Mouse (Mus musculus): Measurements from ENCODE around the gene Tagln.

Tagln gene

DNA sequence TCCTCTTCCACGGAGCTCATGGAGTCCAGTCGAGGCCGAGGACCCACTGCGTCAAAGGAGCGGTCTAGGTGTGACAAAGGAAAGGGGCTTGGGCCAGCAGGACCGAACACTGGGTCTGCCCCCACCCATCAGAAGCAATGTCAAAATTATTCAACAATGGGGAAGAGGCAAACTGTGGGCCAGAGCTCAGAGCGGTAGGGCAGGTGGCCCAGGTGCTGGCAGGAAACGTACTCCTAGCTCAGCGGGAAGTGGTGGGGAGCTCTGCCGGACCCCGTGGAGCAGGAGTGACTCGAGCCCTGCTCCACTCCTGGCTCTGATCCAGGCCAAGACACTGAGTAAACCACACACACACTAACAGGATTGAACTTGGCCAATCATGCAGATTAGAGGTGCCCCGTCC, 9.9 kb upstream of the Tagln start:
- DNase-seq, result peak in 1 of 2 experiments; percentile 18

DNA sequence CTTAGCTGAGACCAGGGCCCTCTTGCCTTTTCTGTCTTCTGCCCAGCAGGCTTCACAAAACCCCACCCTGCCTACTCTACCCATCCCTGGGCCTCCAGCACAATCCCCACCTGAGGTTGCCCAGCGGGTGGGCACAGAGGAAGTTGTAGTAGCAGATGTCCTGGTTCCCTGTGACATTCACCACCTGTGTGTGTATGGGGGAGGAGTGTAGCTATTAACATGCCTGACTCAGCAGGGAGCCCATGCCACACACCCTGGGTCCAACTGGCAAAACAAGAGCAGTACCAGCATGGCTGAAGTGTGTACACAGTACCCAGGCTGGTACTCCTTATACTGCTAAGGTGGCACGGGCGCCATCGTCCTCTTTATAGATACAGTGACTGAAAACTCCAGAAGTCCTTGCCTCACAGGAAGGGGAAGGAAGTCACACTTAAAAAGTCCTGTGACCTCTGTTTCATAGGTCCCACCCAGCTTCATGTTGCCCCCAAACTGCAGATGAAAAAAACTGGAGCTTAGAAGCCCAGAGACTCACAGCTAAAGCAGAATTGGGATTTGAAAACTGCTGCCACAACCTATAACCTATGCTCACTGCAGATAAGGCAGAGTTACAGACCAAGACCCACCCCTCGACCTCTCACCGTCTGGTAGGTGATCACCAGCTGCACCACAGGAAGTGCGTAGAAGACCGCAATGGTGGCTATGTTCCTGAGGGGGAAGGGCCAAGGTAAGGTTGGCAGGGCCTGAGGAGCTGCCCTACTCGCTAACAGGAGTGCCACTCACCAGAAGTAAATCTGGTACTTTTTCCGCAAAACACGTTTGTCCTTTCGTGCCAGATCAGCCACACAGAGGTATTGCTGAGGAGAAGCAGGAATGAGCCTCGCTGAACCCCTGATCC, 8.9 kb upstream of the Tagln start:
- DNase-seq, result peak; percentile 86 to 89

DNA sequence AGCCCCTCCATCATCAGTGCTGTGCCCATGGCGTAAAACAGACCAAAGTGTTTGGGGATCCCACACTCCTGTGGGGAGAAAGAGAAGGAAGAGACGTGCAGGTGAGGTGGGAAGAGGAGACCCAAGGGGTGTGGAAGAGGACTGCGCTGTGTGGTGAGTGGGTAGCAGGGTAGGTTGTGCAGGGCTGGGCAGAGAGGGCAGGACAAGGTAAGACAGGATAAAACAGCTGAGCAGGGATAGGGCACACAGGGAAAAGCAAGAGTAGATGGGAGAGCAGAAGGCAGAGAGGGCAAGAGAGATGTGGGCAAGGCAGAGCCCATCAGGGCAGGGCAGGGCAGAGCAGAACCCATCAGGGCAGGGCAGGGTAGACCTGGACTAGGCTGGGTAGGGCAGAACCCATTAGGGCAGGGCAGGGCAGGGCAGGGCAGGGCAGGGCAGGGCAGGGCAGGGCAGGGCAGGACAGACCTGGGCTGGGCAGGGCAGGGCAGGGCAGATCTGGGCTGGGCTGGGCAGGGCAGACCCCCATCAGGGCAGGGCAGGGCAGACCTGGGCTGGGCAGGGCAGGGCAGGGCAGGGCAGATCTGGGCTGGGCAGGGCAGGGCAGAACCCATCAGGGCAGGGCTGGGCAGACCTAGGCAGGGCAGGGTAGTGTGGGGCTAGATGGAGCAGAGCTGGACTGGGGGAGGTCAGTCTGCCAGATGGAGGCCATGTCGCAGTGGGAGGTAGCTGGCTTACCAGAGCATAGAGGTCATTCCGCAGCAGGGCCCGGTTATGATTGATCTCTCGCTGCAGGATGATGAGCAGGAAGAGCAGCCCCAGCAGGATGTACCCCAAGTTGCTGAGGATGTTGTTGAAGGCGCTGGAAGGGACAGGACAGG, 8.0 kb upstream of the Tagln start:
- no peak for DNase-seq

DNA sequence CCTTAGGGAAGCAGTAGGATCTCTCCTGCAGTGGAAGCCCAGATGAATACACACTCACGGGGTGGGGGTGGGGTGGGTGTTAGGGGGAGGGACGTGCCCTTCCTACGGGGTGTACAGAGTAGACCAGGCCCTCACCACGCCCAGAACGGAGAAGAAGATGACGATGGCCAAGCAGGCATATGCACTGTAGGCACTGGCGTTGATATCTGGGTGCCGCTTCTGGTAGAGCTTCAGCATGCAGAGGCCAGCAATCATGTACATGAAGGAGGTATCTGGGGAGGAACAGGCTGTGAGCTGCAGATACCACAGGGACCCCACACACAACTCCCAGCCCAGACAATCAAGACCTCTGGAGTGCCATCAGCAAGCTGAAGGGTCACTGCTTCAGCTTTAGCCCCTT, 7.1 kb upstream of the Tagln start:
- DNase-seq, result no peak

DNA sequence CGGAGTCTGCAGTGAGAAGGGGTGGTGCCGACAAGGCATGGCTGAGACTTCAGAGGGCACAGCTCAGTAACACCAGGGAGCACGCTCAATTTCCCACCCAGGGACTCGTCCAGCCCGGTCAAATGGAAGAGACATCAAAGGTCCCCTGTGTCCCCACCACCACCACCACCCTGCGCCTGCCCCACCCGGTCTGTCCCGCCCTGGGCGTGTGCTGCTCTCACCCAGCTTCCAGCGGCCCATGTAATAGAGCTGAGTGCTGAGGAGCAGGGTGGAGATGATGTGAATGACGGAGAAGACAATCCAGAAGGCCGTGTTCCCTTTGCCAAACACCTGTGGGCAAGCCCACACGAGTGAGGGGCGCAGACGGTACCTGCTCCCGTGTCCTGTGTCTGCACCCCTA, 6.6 kb upstream of the Tagln start:
- DNase-seq, result no peak

DNA sequence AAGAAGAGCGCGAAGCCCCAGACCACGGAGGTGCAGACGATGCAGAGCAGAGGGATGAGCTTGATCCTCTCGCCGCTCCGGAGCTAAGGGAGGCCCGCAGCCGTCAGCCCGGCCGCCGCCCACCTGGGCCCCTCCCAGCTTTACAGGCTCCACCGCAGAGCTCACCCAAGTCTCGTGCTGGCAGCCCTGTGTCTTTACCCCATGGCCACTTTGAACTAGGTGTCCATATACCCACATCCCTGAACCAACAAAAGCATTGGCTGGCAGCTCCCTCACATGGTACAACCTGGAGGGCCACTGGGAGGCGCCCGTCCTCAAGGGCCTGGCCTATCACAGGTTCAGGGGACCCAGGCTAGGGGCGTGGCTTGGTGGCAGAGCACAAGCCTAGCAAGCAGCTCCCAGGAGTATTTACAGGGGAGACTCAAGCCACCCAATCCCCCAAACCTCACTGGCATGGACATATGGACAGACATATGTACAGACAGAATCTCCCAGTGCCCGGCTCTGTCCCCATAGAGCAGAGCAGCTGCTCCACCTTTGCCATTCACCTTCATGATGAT, 5.6 kb upstream of the Tagln start:
- DNase-seq, result peak; percentile 24 to 36

DNA sequence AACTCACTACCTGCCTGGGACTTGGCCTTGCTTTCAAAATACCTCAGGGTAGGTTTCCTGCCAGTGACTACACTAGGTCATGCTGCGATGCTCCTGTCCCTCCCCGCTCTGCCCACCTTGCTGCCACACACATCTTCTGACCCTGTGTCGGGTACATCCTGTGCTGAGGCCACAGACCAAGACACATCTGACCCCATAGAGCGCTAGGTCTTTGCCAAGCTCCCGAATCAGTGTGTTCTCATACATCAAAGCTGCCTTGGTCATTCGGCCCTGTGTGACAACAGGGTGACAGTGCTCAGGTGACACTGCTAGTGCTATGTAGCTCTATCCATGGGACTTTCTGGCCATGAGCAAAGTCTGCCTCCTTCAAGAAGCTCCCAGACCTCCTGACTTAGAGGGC, 3.9 kb upstream of the Tagln start:
- no peak for DNase-seq

DNA sequence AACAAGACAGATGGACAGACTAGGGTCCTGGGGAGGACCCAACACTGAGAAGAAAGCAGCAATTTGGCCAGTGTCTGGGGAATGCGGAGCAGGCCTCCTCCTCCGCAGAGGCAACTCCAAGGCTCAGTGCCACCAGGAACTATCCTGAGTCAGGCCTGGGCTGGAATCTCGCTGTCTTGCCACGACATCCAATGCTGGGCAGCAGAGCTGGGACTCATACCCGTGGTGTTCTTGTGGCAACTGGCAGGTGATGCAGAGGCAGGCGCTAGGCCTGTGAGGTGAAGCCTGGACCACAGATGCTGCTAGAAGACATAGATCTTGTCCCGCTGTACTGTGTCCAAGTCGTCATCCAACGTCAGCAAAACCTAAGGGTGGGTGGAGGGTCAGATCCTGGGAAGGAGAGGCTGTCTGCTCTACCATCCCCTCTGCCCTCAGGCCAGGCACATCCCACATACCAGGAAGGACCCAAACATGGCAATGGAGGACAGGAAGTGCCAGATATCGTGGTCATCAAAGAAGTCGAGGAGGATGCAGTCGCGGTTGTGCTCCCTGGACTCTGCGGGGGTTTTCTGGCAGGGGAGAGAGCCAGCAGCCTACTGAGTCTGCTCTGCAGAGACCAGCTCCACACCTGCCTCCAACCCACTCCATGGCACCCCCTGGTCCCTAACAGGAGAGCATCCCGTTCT, 3.2 kb upstream of the Tagln start:
- no peak for DNase-seq

DNA sequence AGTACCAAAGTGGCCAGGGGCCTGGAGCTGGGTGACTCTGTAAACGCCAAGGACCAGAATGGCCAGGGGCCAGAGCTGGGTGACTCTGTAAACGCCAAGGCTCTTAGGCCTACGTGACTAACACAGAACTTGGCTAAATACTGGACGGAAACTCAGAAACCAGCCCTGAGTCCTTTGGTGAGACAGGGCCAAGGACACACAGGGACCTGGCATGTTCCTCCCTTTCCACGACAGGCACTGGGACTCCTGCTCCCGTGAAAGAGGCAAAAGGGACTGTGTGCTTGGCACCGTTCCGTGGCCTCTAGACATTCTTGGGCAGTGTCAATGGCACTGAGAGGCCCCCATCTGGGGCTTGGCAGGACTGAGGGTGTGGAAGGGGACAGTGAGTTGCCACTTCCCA, 2.2 kb upstream of the Tagln start:
- DNase-seq, result no peak

DNA sequence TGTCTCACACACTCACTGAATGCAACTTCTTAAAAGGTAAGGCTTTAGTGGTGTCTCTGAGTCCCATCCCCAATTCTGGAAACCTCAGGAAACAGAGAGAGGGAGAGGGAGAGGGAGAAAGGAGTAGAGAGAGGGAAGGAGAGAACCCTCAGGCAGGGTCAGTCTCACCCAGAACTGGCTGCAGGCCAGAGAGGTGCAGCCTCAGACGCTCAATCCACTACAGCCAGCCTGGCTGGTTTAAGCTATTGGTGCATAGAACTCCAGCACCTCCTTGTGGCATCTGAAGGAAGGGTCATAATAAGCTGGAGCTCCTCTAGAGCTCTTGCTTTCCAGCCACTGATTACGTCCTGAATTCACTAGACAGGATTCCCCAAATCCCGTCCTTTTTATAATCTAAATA, 1.0 kb upstream of the Tagln start:
- DNase-seq, result peak; percentile 58 to 63

DNA sequence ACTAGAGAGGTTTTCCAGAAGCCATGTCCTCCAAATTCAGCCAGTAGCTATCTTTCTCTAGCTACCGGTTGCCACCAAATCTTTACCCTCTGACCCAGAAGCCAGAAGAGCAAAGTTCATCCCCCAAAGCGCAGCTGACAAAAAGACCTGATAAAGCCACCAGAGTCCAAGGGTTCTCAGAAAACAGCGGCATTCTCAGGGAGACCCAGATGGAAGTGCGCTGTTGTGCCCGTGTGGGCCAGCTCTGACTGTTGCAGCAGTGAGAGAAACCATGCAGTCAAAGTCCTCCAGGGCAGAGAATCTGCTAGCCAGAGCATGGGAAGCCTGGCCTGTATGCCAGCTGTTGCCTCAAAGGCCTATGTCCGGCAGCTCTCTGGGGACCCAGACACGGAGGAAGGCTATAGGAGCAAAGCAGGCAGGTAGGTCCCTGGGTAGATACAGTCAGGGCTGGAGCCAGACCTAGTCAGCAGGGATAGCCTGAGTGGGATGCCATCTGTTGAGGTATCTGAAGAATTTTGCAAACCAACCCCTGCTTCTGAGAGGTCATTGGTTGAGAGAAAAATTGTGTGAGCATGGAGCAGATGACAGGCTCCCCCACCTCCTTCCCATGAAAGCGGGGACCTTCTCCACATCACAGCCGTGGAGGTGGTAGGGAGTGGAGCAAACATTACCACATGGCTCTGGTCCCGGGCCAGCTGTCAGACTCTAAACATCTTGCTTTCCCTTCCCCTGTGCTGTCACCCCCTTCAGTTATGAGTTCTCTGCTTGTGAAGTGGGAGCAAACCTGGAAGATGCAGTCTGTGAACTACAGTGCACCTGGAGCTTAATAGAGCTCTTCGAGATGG, 3.1 kb downstream of the Tagln start:
- no peak for DNase-seq

DNA sequence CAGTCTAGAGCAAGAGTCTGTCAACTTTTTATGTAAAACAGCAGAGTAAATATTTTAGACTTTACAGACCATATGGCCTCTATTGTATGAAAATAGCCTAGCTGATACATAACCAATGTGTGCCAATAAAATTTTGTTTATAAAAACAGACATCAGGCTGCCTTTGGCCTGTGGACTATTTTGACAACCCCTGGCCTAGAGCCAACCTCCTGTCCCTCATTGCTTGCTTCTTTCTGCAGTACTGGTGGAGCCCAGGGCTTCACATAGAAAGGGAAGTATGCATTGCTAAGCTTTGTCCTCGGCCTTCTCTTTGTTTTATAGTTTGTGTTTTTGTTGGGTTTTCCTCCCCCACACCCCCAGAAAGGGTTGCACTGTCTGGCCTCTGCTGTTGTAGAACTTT, 3.9 kb downstream of the Tagln start:
- DNase-seq, result no peak

DNA sequence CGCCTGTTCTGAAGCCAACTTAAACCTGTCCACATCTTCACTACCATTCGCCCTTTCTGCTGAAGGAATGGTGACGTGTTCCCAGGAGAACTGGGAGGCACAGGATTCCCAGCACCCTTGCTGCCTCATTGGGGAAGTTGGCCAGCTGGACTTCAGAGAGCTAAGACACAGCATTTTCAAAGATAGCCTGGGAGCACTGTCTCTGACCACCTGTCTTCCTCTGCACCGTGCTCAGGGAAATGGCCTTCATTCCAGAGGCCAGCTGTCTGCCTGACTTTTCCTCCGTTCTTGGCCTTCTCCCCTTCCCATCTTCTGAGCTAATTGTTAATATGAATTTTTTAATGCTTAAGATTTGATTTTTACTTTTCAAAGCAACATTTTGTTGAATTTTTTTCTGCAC, 6.6 kb downstream of the Tagln start:
- no peak for DNase-seq

DNA sequence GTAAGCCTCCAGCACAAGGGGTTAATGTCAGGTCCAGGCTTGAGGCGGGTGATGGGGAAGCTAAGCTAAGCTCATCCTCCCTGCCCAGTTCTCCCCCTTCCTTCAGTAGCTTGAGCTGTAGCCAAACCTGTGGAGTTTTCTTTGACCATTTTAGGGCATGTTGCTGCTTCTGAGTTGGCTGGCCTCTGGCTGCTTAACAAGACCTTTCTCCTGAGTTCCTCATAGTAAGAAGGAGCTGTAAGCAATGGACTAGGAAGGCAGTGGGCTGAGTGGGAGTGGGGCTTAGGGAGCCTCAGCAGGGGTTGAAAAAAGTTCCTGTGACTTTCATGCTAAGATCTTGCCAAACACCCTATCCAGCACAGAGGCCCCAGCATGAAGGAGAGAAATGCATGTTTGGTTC, 16.0 kb downstream of the Tagln start:
- DNase-seq, result no peak

DNA sequence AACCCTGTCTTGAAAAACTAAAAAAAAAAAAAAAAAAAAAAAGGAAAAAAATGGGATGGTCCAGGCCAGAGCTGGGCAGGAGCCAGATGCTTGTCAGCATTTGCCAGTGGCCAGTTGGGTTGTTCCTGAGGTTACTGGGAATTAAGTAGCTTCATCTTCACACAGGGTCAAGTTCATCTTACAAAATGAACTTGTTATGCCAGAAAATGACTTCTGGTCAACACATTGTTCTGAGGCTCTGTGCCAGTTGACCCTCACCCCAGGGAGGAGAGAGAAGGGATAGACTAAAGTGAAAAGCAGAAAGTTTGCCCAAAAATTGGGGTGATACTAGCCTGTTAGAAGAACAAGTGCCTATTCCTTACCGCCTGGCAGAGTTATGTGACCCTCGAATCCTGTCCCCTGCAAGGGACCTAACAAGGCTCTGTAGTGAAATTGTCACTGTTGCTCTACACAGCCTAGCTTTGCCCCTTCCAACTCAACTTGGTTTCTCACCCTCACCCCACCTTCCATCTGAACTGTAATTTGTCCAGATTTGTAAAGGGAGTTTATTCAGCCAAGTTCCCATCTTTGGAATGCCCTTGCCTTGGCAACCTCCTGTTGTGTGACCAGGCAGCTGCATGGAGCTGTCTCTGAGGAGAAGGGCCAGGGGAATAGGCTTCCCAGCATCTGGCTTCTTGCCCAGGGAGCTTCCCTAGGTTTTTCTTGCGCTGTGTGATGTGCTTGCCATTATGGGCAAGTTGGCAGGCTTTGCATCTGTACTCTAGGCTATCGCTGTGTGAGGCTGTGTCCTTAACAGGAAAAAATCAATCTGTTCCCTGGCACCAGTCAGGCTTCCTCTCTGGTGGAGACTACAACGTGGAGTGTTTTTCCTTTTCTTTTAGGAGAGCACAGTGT, 18.6 kb downstream of the Tagln start:
- DNase-seq, result no peak

DNA sequence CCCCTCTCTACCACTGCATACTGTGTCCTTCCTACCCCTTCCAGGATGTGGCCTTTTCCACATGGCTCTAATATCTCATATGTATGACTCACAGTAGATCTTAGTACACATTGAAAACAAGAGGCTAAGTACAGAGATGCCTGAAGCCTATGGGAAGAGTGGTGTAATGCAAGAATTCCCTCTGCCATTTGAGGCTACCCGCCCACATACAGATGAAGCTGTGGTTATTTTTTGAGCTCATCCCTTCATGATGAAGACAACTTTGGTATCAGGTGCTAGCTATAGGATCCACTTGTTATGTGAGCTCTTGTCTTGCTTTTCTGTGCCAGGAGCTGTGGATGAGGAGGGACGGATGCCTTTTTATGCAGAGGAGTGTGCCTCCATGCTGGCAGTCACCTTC, 20.2 kb downstream of the Tagln start:
- no peak for DNase-seq

DNA sequence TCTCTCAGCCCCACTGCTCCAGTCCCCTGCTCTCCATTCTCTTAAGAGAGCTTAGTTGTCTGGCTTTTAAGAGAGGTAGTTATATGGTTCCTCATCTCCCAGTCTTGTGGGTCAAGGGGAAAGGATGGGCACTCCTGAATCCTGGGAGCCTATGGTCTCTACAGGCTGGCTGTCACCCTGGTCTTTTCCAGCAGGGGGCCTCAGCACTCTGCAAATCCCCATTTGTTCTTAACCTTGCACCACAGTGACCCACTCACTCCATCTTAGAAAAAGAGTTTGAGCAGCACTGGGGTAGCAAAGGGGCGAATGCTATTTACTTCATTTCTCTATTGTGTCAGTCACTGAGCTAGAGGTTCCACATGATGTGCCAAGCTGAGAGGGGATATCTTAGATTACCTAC, 24.2 kb downstream of the Tagln start:
- DNase-seq, result peak; percentile 77 to 78

DNA sequence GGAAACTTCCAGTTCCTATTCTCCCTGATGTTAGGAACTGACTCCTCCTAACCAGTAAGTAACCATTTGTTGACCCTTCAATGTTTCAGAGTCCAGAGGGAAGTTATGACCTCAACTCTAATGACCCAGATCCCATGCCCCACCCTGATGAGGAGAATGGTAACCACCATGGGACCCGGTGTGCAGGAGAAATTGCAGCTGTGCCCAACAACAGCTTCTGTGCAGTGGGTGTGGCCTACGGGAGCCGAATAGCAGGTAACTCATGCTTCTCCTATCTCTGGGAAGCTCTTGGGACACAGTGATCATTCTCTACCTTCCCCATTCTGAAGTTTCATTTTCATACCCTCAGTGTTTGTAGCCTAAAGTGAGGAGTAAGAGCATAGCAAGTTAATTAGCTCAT, 24.9 kb downstream of the Tagln start:
- no peak for DNase-seq

DNA sequence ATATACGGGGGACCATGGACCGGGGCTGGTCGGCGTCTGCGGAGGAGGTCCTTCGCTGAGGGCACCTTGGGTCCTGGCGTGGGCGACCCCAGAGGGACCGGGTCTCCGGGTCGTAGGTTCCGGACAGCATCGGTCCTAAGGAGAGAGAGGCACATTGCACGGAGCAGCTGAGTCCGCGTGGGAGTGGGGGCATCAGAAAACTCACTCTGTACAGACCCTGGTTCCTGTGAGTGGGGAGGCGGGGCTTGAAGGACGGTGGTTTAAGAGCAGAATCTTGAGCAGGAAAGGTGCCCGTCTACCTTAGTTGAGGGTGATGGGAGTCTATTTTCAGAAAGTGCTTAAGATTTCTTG, 28.8 kb downstream of the Tagln start:
- peak in 1 of 2 experiments; percentile 37 for DNase-seq

DNA sequence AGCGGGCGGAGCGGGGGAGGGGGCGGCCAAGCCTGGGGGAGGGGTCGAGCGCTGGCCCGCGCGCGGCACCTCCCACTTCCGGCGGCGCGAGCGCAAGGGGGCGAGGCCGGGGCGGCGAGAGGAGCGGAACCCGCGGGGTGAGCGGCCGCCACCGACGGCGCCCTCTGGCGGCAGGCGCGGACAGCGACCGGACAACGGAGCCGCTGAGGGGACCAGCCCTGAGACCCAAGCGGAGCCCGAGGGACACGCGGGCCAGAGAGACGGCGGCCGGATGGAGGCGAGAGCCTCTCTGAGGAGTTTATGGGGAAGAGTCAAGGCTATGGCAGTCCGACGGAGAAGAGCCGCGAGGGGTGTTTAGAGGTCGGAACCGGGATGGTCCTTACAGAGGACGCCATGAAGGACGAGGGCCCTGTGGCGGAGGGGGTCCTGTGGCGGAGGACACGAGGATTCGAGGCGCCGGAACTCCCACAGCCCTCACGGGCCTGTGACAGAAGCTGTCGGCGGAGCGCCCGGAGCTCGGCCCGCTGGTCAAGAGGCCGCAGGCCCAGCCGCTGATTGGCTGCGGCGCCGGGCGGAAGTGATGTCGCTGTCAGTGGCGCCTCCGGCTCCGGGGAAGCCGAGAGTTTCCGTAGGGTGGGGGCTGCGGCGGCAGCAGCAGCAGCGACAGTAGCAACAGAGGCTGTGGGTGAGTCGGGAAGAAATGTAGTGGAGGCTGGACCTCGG, 29.3 kb downstream of the Tagln start, which contains the start of the genes Pcsk7 and Rnf214:
TSS of gene Pcsk7 (plus strand) at position 143 of the 723 bp plus-strand sequence.
TSS of gene Rnf214 (minus strand) at position 557 of the 723 bp plus-strand sequence.
- peak; percentile 91 to 93 for DNase-seq

All from B cell, adult 2 months (primary cell).